Mouse (Mus musculus) testis, adult 2 months (tissue): Measurements from ENCODE around the gene Zfp362. TPM values are rescaled to one million over a fixed set of nuclear protein-coding genes. Genes with fewer than 3 reads are reported as not detected.

Experiments
- H3K27ac ChIP-seq: fragments of 200-500 bp; 2 replicates; pipeline ENCODE4 v1.5.1; 2012; ENCODE audit warnings: low read depth, low read length; ENCODE audit not compliant: control insufficient read depth, insufficient read depth
- H3K27me3 ChIP-seq: fragments of 200-500 bp; 2 replicates; pipeline ENCODE4 v1.6.1; 2012; ENCODE audit warnings: mild to moderate bottlenecking, low read length, moderate library complexity; ENCODE audit not compliant: control insufficient read depth, insufficient read depth
- H3K36me3 ChIP-seq: fragments of 200-500 bp; 2 replicates; pipeline ENCODE4 v1.6.1; 2012; ENCODE audit warnings: mild to moderate bottlenecking, low read length; ENCODE audit not compliant: control insufficient read depth, insufficient read depth
- H3K4me1 ChIP-seq: fragments of 200-500 bp; 2 replicates; pipeline ENCODE4 v1.6.1; 2012; ENCODE audit warnings: low read length; ENCODE audit not compliant: control insufficient read depth, insufficient read depth
- H3K4me3 ChIP-seq: fragments of 200-500 bp; 2 replicates; pipeline ENCODE4 v1.5.1; 2012; ENCODE audit warnings: low read depth, mild to moderate bottlenecking, low read length, moderate library complexity, mixed read lengths; ENCODE audit not compliant: control insufficient read depth
- CTCF ChIP-seq: fragments of 200-500 bp; IDR thresholded peaks from 2 replicates; pipeline ENCODE4 v1.5.1; 2012; ENCODE audit warnings: low read depth, mild to moderate bottlenecking, inconsistent platforms, low read length, moderate library complexity; ENCODE audit not compliant: control insufficient read depth, insufficient read depth, insufficient replicate concordance
- POLR2A ChIP-seq: fragments of 200-500 bp; IDR thresholded peaks from 2 replicates; pipeline ENCODE4 v1.6.1; 2012; ENCODE audit warnings: low read depth, mild to moderate bottlenecking, inconsistent platforms, low read length, moderate library complexity; ENCODE audit not compliant: control insufficient read depth
- polyA plus RNA-seq: library from polyadenylated mRNA; depleted of rRNA; stranded (reverse); fragments of >200 nt; gene quantifications from 2 replicates; pipeline ENCODE4 v1.2.3, GENCODE M21; 2012

Zfp362 gene
- polyA plus RNA-seq, 1 experiment = 16.0 TPM

DNA sequence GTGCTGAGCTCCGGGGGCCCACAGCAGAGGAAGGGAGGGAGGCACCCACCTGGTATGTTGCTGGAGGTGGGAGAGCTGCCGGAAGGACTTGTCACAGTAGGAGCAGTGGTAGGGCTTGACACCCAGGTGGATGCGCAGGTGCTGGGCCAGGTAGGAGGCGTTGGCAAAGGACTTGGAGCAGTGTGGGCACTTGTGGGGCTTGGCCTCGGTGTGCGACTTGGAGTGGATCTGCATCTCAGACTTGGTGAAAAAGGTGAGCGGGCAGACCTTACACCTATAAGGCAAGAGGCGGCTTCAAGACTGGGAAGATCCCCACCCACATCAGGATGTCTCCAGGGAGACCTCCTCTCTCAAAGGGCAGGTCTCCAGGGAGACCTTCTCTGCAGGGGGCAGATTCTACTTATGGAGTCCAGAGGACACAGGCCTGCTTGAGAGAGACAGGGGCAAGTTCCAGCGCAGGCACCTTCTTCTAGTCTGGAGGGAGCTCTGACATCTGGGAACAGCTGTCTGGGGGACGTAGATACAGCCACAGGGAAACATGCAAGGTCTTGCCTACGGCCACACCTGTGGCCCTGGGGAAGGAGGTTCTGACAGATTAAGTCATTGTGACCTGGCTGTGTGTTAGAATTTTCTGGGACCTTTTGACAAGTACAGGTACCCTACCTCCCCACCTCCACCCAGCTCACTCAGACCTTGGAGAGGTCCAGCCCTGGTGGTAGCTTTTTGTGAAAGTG lies 19.8 kb downstream of the Zfp362 start:
- TF ChIP-seq CTCF (no peak), POLR2A (no peak)
- H3K27ac ChIP-seq = no peak overlapping the region
- no peaks in the 10 kb centered on the region for H3K36me3 ChIP-seq
- peaks cover 14% of the 10 kb centered on the region for H3K4me1 ChIP-seq
- no peaks in the 10 kb centered on the region for H3K27me3 ChIP-seq
- H3K4me3 ChIP-seq = peak overlapping the region; percentile 5

DNA sequence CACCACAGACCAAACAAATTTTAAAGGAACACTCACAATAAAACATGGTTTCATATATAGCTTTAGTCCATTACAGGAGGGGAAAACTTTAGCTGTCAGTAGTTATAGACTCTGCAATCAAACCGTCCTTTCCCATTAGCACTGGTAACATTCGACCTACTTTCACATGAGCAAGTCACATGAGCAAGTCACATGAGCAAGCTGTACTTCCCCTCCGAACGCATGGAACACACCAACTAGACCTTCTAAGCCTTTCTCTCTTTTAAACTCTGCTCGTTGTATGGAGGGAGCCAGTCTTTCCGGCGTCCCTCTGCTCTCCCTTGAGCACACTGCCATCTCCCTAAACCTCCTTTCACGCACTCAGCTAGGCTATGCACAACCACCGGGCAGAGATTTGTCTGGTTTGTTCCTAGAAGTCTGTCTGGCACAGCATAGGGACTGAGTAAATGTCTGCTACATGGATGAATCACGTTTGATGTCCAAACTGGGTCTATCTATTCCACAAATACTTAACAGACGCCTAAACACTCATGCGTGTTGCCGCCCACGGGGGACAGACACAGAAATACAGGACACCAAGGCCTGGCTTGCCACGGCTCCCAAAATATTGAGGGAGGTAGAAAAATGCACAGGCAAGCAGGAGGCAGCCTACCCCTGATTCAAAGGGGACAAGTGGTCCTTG lies 20.8 kb downstream of the Zfp362 start:
- no peak for TF ChIP-seq CTCF
- TF ChIP-seq POLR2A = no peak
- no peaks in the 10 kb centered on the region for H3K27me3 ChIP-seq
- peaks cover 11% of the 10 kb centered on the region for H3K4me1 ChIP-seq
- H3K36me3 ChIP-seq = no peaks in the 10 kb centered on the region
- H3K4me3 ChIP-seq = peak overlapping the region; percentile 11
- H3K27ac ChIP-seq = no peak overlapping the region

DNA sequence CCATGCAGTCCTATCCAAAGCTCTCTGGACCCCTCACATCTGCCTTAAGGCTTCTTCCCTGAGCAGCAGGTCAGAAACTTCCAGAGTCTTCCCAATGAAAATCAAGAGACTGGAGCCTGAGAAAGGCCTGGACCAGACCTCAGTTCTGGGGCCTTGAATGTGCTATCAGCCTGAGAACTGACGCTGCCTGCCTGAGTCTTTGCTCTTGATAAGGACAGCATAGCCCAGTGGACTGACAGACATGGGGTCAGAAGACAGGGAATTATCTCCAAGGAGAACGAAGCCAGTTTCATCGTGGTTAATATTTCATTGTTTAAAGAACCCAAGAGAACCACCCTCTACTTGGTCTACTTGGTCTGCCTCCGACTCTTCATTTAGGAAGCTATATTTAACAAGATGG lies 23.2 kb downstream of the Zfp362 start:
- Histone ChIP-seq H3K27ac (no peak overlapping the region), H3K27me3 (no peaks in the 10 kb centered on the region), H3K4me1 (no peaks in the 10 kb centered on the region; the same call in 1 of the 2 replicates), H3K4me3 (no peak overlapping the region), H3K36me3 (no peaks in the 10 kb centered on the region)
- TF ChIP-seq CTCF (no peak), POLR2A (no peak)

DNA sequence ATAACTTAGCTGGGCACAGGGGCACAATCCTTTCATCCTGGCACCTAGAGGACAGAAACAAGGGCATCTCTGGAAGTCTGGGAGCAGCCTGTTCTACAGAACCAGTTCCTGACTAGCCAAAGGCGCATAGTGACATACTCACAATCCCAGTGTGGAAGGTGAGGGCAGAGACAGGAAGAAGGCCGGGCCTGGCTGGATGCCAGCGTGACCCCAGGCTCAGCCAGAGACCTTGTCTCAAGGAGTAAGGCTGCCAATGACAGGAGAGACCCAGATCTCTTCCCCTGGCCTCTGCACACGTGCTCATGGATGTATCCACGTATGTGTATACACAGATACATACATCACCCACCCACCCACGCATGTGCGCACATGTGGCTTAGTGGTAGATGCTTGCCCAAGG lies 23.8 kb downstream of the Zfp362 start:
- no peak overlapping the region for H3K4me3 ChIP-seq
- no peaks in the 10 kb centered on the region for H3K36me3 ChIP-seq
- no peak for TF ChIP-seq POLR2A
- no peak for TF ChIP-seq CTCF

DNA sequence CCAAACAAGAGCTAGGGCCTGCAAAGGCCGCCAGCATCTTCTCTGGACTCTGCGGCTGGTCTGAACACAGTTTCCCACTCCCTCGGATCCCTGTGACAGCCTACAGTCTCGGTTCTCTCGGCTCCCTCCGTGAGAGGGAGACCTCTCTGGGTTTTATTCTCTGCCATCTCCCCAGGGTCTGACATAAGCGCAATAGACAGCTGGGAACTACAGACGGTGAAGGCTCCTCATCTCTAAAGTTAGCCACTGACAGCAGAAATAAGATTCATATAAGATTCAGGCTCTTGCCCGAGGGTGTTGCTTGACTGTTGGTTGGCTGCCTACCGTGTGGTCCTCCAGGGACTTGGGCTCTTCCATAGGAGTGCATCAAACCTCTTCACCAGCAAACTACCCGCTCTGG lies 28.3 kb downstream of the Zfp362 start:
- Histone ChIP-seq H3K36me3 (no peaks in the 10 kb centered on the region), H3K4me1 (peaks cover 7% of the 10 kb centered on the region), H3K4me3 (no peak overlapping the region), H3K27me3 (no peaks in the 10 kb centered on the region), H3K27ac (no peak overlapping the region)
- TF ChIP-seq POLR2A = no peak
- TF ChIP-seq CTCF = no peak

More for the DNA sequence above, 23.8 kb downstream of the Zfp362 start:
- peaks cover 5% of the 10 kb centered on the region for H3K4me1 ChIP-seq
- H3K27ac ChIP-seq = no peak overlapping the region
- H3K27me3 ChIP-seq = no peaks in the 10 kb centered on the region

DNA sequence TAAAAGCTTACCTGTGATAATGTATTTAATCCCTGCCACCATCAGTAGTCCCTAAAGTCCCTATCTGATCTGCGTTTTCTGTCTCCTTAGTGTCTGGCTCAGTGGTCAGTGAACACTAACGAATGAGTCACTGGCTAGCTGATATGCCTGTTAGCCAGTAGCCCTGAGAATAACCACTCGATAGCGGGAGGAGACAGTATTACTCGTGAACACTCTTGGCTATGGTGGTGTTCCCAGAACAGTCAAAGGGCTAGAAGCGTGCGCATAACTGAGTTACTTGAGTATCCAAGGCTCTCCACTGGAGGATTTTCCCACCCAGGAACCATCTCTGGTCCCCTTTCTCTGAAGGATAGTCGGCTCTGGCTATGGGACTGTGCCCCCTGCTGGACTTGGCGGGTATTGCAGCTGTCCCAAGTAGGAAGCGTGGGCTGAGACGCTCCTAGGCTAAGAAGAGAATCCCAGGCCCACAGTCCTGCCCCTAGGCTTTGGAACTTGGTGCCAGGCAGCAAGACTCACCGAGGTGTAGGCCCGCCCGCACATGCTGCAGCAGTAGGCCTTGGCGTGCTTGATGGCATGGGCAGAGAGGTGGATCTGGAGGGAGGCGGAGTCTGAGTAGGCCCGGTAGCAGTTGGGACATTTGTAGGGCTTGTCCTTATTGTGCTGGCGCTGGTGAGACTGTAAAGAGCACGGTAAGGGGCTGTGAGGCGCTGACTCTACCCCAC lies 29.1 kb downstream of the Zfp362 start:
- peak overlapping the region; percentile 48 for H3K4me3 ChIP-seq
- H3K27ac ChIP-seq = no peak overlapping the region
- no peaks in the 10 kb centered on the region for H3K27me3 ChIP-seq
- TF ChIP-seq CTCF (peak; percentile 98), POLR2A (no peak)
- H3K4me1 ChIP-seq = peaks cover 7% of the 10 kb centered on the region
- H3K36me3 ChIP-seq = no peaks in the 10 kb centered on the region

DNA sequence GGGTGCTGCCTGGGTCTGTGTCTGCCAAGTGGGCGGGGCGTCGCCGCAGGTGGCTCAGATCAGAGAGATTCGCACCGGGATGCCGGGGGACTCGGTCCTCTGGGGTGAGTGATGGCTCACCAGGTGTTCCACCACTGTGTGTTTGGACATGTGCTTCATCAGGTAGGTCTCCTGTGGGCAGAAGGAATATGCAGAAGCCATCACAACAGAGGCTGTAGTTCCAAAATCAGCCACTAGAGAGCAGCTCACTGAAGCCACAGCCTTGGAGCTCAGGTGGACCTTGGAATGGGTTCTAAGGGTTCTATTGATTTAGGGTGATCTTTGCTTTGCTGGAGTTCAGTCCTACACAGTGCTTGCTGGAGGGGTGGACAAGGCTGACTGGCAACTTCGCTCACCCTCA lies 31.4 kb downstream of the Zfp362 start:
- Histone ChIP-seq H3K4me1 (peaks cover 14% of the 10 kb centered on the region), H3K27me3 (no peaks in the 10 kb centered on the region), H3K4me3 (no peak overlapping the region), H3K36me3 (no peaks in the 10 kb centered on the region), H3K27ac (no peak overlapping the region)
- no peak for TF ChIP-seq POLR2A
- peak; percentile 53; the same call in 1 of the 2 replicates for TF ChIP-seq CTCF

DNA sequence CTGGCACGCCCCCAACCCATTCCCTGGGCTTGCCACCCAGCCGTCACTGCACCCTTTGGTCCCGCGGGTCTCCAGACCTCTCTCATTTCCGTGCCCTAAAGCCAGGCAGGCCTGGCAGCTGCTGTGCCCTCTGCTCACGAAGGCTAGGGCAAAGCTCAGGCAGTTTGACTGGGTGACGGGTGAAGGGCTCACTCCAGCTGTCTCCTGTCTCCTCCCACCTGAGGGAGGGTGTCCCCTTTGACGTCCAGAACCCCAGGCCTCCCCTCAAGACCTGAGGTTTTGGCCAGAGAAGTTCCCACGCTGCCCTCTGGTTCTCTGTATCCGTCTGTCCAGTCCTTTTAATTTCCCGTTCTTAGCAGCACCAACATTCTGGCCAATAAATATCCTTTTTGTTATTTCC lies 32.0 kb downstream of the Zfp362 start:
- Histone ChIP-seq H3K36me3 (no peaks in the 10 kb centered on the region), H3K27ac (no peak overlapping the region), H3K4me3 (no peak overlapping the region), H3K4me1 (peaks cover 14% of the 10 kb centered on the region), H3K27me3 (no peaks in the 10 kb centered on the region)
- no peak for TF ChIP-seq CTCF
- no peak for TF ChIP-seq POLR2A
